Mouse (Mus musculus): ENCODE results near the gene Sh3kbp1.

GRCm38 (mm10) chrX:159804371-159804770, 177.3 kb downstream of the Sh3kbp1 start:
- no peak for TF ChIP-seq CTCF (IDR thresholded peaks at IDR 0.05; ENCODE audit: borderline replicate concordance, insufficient read depth, low read depth, low read length)
- no peak for TF ChIP-seq POLR2A (IDR thresholded peaks at IDR 0.05; ENCODE audit: borderline replicate concordance, insufficient read depth, low read length)

Measured in cerebellum, adult 2 months (tissue).